Mouse (Mus musculus) c-Kit-positive CD71-positive TER-119-negative erythroid progenitor cells, embryonic 14.5 days (primary cell): ENCODE measurements around the gene Zbtb41.
"Not testable (repeated sequence)": the region's sequence is repeated elsewhere in the genome, so short reads cannot be mapped to it uniquely, and the experiment has no call there.

Experiments
- DNase-seq: peaks from one replicate; pipeline ENCODE4 v3.0.0-alpha.2; 2013; ENCODE audit warnings: low read depth

Gene Zbtb41

GRCm38 (mm10) chr1:139421875-139422791, at the start of gene Zbtb41:
Gene Zbtb41 (plus strand): TSS chr1:139422288.
- DNase-seq: peak; percentile 67

DNA sequence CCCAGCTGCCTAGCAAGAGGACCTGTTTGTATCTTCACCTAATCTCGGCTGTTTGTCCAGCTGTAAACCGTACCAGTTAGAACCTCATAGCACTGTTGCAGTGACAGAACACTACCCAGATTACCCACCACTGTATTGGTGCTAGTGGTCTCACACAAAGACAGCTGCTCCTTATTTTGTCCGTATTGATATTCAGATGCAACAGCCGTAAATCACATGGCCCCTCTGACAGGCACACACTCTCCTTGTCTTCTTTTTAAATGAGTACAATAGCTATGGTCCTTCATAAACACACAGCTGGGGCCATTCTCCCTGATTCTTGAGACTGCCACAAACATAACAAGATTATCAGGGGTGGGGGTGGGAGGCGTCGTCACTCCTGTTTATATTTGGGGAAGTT, 46.2 kb upstream of the Zbtb41 start:
- DNase-seq: no peak

- DNase-seq: no peak
Measured at GRCm38 (mm10) chr1:139376638-139377286, 45.3 kb upstream of the Zbtb41 start, which contains the start of gene Crb1. Gene Crb1 (minus strand): TSS chr1:139377100.

DNA sequence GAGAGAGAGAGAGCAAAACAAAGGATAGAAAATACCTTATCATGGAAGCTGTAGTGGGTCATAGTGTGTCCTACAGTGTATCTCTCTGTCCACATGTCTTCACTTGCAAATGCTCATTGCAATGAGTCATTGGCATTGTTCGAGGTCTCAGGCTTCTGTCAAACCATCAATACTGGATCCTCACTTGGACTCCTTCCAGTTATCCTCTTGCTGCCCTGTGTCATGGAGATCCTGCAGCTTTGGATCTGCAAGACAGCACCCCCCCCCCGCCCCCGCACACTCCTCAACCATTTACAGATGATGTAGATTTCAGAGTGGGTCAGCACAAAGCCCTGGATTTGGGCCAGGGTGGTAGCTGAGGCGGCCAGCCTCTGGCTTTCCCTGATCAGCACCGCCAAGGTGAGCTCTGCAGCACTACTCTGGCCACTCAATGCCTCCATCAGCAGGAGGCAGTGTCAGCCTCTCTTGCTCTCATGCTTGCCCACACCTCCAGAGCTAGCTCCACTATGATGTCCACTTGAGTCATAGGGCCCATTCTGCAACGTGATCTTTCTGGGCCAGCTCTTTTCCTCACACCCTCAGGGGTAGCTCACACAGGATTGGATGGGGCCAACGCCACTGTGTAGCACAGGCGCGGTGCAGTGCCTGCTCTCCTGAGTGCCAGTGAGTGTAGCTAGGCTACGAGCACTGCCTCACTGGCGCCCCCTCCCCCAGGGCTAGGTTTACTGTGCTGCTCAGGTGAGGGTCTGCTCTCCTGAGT, 43.0 kb upstream of the Zbtb41 start:
- no peak for DNase-seq

- no peak for DNase-seq
Measured at GRCm38 (mm10) chr1:139379621-139379984, 42.5 kb upstream of the Zbtb41 start.

DNA sequence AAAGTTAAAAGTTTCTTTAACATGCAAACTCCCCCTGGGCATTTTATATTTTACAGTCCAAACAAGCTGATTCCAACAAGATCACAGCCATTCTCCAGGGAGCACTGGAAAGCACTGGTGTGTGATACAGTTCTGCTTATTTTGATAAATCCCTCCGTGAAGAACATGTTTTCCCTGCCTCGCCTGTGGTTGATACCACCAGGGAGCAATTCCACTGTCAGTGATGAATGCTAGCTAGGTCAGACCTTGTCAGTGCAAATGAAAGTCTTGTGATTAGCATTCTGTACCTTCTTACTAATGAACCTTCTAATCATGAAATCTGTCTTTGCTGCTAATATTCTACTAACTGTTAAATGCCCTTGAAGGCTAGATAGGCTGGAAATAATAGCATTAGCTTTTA, 30.3 kb upstream of the Zbtb41 start:
- DNase-seq: no peak

- no peak for DNase-seq
Measured at GRCm38 (mm10) chr1:139396589-139396988, 25.5 kb upstream of the Zbtb41 start.

GRCm38 (mm10) chr1:139405766-139406165, 16.3 kb upstream of the Zbtb41 start:
- no peak for DNase-seq

DNA sequence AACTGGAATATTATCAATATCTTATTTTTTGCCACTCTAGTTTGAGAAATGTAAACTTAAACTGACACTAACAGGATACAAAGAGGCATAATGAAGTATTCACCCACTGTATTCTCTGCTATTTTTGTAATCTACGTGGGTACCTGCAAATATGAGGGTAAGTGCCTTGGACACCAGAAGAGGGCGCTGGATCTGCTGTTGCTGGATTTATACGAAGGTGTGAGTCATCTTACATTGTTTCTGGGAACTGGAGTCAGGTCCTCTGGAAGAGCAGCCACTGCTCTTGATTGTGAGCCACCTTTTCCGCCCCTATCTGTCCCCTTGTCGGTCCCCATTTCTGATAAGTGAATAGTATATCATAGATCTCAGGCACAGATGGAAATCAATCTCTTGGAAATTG, 14.4 kb upstream of the Zbtb41 start:
- no peak for DNase-seq

DNA sequence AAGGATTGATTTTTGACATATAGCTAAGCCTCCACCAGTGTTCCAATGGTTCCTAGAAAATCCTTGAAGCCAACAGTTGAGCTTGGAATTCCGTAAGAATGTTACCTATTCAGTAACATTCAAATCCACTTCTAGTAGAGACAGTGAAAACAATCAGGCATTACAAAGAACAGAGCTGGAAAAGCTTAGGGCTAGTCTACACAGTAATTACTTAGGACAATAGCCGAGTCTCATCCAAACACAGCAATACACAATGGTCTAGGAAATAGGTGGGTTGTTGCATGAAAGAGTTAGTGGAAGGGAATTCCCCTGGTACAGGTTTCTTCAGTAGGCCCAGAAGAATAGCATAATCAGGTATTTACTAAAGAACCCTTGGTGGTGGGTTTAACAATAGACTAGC, 9.7 kb upstream of the Zbtb41 start:
- DNase-seq: not testable (repeated sequence)

- DNase-seq: no peak
Measured at GRCm38 (mm10) chr1:139413465-139413864, 8.6 kb upstream of the Zbtb41 start.

GRCm38 (mm10) chr1:139421521-139421874, 590 bp upstream of the Zbtb41 start:
- no peak for DNase-seq

GRCm38 (mm10) chr1:139422941-139423340, 853 bp downstream of the Zbtb41 start:
- DNase-seq: no peak

DNA sequence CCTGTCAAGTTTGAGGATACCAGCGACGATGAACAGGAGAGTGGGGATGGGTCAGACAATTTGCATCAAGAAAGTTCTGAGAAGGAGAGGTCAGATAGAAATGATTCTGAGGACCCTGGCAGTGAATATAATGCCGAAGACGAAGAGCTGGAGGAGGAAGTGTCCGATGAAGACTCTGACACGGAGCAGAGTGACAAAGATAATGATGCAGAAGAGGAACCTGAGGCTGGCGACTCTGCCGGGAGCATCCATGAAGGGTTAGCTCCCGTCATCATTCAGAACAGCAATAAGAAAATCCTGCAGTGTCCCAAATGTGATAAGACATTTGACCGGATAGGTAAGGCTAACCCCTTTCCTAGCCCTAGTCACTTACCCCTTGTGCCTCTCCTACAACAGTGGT, 1.8 kb downstream of the Zbtb41 start:
- no peak for DNase-seq

- DNase-seq: no peak
Measured at GRCm38 (mm10) chr1:139425006-139425405, 2.9 kb downstream of the Zbtb41 start.

DNA sequence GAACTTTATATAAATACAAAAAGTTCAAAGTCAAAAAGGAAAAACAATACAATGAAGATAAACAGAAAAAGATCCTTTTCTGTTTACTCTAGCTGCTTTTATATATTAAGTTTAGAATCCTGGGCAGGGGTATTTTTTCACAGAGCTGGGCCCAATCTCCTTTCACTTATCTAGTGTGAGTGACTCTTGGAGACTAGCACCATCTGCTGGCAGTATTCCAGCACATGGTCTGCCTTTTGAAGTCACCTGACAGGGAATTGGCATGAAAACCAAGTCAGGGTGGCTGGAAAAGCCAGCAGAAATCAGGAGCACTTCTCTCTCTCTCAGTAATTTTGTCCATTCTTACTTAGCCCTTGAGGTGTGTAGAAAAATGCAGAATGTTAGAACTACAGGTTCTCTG, 16.3 kb downstream of the Zbtb41 start:
- DNase-seq: no peak

DNA sequence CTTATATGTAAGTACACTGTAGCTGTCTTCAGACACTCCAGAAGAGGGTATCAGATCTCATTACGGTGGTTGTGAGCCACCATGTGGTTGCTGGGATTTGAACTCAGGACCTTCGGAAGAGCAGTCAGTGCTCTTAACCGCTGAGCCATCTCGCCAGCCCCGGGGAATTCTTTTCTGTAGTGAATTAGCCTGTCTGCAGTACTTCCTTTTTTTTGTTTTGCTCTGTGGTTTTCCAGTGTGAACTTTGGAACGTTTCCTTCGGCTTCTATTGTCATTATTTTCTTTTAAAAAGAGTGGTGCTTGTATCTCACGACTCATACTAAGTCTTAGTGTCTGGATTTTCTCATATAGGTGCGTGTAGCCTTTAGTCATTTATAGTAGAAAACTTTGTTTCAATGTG, 21.0 kb downstream of the Zbtb41 start:
- DNase-seq: not testable (repeated sequence)

DNA sequence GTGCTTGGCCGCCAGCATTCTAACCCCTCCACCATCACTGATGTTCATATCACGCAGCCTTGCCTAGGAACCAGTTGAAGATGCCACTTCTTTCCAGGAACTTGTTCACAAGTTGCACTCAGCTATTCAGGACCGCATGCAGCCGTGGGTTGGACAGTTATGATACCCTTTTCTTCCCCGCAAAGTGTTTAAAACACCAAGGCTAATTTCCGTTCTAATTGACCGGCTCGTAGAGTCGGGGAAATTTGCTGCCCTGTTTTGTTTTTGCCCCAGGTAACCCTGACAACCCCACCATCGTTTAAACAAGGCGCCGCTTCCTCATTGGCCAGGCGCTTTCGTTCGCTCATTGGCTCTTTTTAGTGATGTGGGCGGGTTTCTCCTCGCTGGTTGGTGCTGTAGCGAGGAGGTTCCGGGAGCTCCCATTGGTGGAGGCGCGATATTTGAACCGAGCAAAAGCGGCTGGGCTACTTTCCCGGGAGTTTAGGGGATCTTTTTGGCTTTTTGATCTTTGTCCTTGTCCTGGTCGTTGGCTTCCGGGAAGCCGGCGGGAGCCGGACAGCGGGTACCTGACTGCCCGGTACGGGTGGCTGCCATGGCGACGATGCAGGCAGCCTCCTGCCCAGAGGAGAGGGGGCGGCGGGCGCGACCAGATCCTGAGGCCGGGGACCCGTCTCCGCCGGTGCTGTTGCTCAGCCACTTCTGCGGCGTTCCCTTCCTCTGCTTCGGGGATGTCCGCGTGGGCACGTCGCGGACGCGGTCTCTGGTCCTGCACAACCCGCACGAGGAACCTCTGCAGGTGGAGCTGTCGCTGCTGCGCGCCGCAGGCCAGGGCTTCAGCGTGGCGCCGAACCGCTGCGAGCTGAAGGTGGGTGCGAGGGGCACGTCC, 32.5 kb downstream of the Zbtb41 start, which contains the start of gene Aspm:
Aspm (plus strand) TSS at position 433 of the 886 bp plus-strand sequence.
- DNase-seq: peak; percentile 94

DNA sequence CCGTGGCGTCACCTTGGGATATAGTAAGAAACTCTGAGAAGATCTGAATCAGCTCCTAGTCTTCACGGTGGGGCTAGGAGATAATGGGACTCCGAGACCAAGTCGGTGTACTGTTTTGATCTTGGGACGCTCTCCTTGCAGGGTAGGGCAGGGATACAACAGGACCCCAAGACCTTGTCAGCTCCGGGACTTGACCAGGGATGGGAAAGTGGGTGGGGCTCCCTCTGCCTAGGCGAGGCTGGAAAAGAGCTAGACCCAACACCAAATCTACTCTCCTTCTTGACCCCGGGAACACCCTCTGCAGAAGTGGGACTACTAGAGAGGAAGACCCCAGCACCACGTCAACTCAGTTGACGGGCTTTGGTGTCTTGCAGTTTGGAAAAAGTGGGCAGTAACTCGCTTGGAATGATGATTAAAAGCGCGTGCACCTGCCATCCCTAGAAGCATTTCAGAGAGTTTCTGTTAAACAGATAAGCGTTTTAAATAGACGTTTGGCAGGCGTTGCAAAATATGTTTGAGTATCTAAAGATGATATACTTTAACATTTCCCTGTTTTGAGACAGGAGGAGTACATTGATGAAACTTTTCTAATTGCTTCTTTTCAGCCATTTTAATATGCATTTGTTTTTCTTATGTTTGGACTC, 33.3 kb downstream of the Zbtb41 start:
- peak; percentile 34 for DNase-seq

- no peak for DNase-seq
Measured at GRCm38 (mm10) chr1:139460807-139461206, 38.7 kb downstream of the Zbtb41 start.

DNA sequence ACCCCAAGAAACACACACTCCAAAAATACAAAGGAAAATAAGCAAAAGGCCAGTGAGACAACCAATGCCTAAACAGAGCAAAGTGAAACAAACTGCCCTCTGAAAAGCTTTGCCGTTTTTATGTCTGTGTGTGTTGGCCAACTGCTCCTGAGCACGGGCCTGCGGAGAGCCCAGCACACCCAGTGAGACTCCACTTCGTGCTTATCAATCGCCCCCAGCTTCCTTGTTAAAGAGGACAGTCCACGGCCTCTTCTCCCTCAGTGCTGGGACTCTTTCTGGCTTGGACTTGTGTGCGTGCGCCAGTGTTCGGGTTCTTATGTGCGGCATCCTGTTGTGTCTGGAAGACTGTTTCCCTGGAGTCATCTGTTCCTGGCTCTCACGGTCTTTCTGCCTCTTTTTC, 43.8 kb downstream of the Zbtb41 start:
- DNase-seq: peak; percentile 21
